Mouse (Mus musculus): ENCODE measurements at regions not wholly inside any gene's neighbourhood (a gene's known extent, or its start where the extent isn't known, plus 50 kb on each side); places are given as distances from the start of the nearest gene placed in this dataset.

DNA sequence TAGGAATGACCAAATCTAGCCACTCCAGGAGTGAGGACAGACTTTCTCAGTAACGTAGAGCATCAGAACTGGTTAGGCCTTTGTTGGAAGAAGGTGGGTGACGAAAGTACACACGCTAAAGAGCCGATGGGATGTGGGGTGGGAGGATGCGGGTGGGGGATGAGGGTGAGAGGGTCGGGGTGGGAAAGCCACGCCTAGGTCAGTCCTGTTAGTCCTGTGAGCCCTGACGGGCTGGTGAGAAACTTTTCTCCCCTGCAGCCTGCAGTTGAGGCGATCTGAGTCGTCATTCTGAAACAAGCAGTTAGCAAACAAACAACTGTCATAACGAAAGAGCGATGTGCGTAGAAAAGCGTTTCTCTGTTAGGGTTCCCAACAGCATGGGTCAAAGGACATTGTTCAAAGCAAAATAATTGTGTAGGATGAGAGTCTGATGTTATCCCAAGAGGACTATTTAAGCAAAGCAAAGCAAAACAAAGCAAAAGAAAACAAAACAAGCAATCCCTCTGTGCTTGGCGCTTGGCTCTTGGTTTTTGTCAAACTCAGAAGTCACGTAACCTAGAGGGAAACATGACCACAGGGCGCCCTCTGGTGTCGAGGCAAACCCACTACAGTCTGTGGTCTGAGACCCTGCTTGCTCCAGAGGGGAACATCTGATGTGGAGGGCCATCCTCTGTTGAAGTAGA, 240.2 kb upstream of the Cxcr4 start:
- Histone ChIP-seq H3K4me3 (ENCODE audit: low read depth, low read length) (peak overlapping the region; percentile 8), H3K4me2 (replicated peaks; ENCODE audit: low read depth, low read length) (peak overlapping the region; percentile 59), H3K9me3 (ENCODE audit: control insufficient read depth, low read depth, low read length) (no peaks in the 10 kb centered on the region), H3K27me3 (ENCODE audit: control insufficient read depth, insufficient read depth, low read length) (no peaks in the 10 kb centered on the region), H3K9ac (replicated peaks; ENCODE audit: low read depth, low read length) (no peak overlapping the region; the same call in 1 of the 2 replicates), H3K36me3 (ENCODE audit: control insufficient read depth, insufficient read depth, low read length) (no peaks in the 10 kb centered on the region), H3K4me1 (ENCODE audit: control insufficient read depth, insufficient read depth, low read length) (0 out of 2 replicates have a peak, but pooled peaks cover 3% of the 10 kb centered on the region), H3K27ac (ENCODE audit: low read length) (no peak overlapping the region)
- WGBS = 10% methylated on average over 18 of the region's 18 CpGs
- peak; percentile 67; the same call in 1 of the 2 replicates for ATAC-seq (ENCODE audit: insufficient number of reproducible peaks, insufficient read depth, low FRiP score, low read depth)

DNA sequence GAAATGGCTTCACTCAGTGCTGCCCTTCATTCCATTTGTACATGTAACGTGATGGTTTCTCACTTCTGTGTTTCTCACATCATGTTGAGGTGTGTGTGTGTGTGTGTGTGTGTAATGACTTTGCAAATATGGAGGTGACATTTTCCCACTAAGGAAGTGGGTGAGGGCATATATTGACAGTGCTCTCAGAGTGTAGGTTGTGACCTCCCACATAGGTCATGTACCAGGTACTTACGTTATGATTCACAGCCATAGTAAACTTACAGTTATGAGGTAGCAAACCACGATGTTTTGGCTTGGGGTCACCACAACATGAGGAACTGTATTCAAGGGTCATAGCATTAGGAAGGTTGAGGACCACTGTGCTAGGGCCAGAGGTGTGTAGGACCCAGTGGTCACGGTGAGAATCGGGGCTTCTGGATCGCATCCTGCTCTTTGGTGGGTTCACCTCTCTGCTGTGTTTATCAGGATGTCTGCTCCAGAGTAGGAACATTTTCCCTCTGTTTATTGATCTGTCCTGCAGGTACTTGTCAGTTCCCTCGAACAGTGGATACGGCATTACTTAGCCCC, 238.7 kb upstream of the Cxcr4 start:
- WGBS = 79% methylated on average over 8 of the region's 8 CpGs
- Histone ChIP-seq H3K27me3 (ENCODE audit: control insufficient read depth, insufficient read depth, low read length) (no peaks in the 10 kb centered on the region), H3K27ac (ENCODE audit: low read length) (no peak overlapping the region)

DNA sequence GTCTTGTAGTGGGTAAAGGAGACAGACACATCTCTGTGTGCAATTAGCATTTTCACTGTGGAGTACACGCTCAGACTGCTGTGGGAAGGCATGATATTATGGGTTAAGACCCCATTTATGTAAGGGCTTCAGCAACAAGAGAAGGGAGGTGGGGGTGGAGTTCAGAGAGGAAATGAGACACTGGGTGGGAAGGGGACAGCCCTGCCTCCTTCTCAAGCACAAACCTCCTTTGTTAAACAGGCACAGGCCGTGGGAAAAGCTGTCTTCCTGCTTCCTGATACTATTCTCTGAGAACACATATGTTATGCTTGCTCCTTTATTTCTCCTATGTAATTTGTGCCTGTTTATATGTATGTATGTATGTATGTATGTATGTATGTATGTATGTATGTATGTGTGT, 237.4 kb upstream of the Cxcr4 start:
- Histone ChIP-seq H3K36me3 (ENCODE audit: control insufficient read depth, insufficient read depth, low read length) (no peaks in the 10 kb centered on the region), H3K27me3 (ENCODE audit: control insufficient read depth, insufficient read depth, low read length) (no peaks in the 10 kb centered on the region), H3K4me3 (ENCODE audit: low read depth, low read length) (no peak overlapping the region), H3K27ac (ENCODE audit: low read length) (no peak overlapping the region), H3K4me1 (ENCODE audit: control insufficient read depth, insufficient read depth, low read length) (0 out of 2 replicates have a peak, but pooled peaks cover 3% of the 10 kb centered on the region), H3K9ac (replicated peaks; ENCODE audit: low read depth, low read length) (no peak overlapping the region), H3K9me3 (ENCODE audit: control insufficient read depth, low read depth, low read length) (no peaks in the 10 kb centered on the region), H3K4me2 (replicated peaks; ENCODE audit: low read depth, low read length) (no peak overlapping the region)
- WGBS = 41% methylated on average over 2 of the region's 2 CpGs
- ATAC-seq (ENCODE audit: insufficient number of reproducible peaks, insufficient read depth, low FRiP score, low read depth) = no peak

More for the DNA sequence above, 238.7 kb upstream of the Cxcr4 start:
- H3K36me3 ChIP-seq (ENCODE audit: control insufficient read depth, insufficient read depth, low read length) = no peaks in the 10 kb centered on the region
- H3K4me3 ChIP-seq (ENCODE audit: low read depth, low read length) = no peak overlapping the region
- no peaks in the 10 kb centered on the region for H3K9me3 ChIP-seq (ENCODE audit: control insufficient read depth, low read depth, low read length)
- H3K4me1 ChIP-seq (ENCODE audit: control insufficient read depth, insufficient read depth, low read length) = 0 out of 2 replicates have a peak, but pooled peaks cover 3% of the 10 kb centered on the region
- no peak overlapping the region for H3K9ac ChIP-seq (replicated peaks; ENCODE audit: low read depth, low read length)
- H3K4me2 ChIP-seq (replicated peaks; ENCODE audit: low read depth, low read length) = no peak overlapping the region
- ATAC-seq (ENCODE audit: insufficient number of reproducible peaks, insufficient read depth, low FRiP score, low read depth) = no peak

DNA sequence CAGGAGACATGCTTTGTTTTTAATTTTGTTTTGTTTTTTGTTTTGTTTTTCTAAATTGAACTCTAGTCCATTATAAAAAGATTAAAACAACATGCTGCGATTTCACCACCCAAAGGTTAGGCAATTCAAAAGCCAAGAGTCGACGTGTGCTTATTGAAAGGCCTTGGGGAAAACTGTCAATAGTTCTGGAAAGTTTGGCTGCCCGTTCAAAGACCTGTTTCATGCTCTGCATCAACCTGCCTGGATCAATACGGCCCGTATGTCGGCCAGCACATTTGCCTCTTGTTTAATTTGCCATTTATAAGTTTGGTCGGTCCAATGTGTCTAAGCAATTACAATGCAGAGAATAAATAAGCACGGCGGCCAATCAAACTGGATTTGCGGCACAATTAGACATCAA, 234.3 kb upstream of the Cxcr4 start:
- Histone ChIP-seq H3K36me3 (ENCODE audit: control insufficient read depth, insufficient read depth, low read length) (no peaks in the 10 kb centered on the region), H3K4me3 (ENCODE audit: low read depth, low read length) (no peak overlapping the region), H3K4me2 (replicated peaks; ENCODE audit: low read depth, low read length) (no peak overlapping the region), H3K9me3 (ENCODE audit: control insufficient read depth, low read depth, low read length) (no peaks in the 10 kb centered on the region), H3K9ac (replicated peaks; ENCODE audit: low read depth, low read length) (no peak overlapping the region), H3K4me1 (ENCODE audit: control insufficient read depth, insufficient read depth, low read length) (no peaks in the 10 kb centered on the region), H3K27ac (ENCODE audit: low read length) (no peak overlapping the region), H3K27me3 (ENCODE audit: control insufficient read depth, insufficient read depth, low read length) (no peaks in the 10 kb centered on the region)
- 83% methylated on average over 11 of the region's 11 CpGs for WGBS
- ATAC-seq (ENCODE audit: insufficient number of reproducible peaks, insufficient read depth, low FRiP score, low read depth) = no peak

DNA sequence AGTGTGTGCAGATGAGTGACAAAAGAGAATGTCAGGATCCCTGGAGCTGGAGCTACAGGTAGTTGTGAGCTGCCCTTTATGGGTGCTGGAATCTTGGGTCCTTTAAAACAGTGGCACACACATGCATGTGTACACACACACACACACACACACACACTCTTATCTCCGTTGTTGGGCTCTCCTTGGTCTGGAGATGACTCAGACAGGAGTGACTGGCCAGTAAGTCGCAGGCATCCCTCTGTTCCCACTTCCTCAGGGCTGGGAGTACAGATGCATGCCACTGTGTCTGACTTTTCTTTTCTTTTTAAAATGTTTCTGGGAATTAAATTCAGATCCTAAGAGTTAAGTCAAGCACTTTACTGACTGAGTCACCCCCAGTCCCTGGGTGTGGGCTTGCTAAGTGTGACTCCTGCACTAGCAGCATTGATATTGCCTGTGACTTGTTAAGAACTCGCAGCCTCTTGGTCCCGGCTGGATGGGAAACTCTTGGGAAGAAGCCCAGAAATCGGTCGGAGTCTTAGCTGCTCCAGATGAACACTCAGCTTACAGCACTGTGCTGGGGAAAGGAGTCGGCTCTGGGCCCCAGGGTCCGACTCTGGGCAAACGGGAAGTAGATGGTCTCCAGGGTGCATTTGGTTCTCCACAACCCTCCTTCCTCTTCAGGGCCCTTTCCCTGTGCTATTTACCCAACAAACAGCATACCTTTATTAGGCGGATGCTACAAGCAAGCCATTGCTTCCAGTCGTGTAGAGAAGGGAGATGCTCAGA, 233.0 kb upstream of the Cxcr4 start:
- 64% methylated on average over 11 of the region's 11 CpGs for WGBS
- no peaks in the 10 kb centered on the region for H3K9me3 ChIP-seq (ENCODE audit: control insufficient read depth, low read depth, low read length)
- ATAC-seq (ENCODE audit: insufficient number of reproducible peaks, insufficient read depth, low FRiP score, low read depth) = no peak
- H3K4me3 ChIP-seq (ENCODE audit: low read depth, low read length) = no peak overlapping the region
- no peak overlapping the region for H3K27ac ChIP-seq (ENCODE audit: low read length)
- no peak overlapping the region for H3K9ac ChIP-seq (replicated peaks; ENCODE audit: low read depth, low read length)
- H3K4me1 ChIP-seq (ENCODE audit: control insufficient read depth, insufficient read depth, low read length) = no peaks in the 10 kb centered on the region
- no peaks in the 10 kb centered on the region for H3K36me3 ChIP-seq (ENCODE audit: control insufficient read depth, insufficient read depth, low read length)
- H3K4me2 ChIP-seq (replicated peaks; ENCODE audit: low read depth, low read length) = no peak overlapping the region
- no peaks in the 10 kb centered on the region for H3K27me3 ChIP-seq (ENCODE audit: control insufficient read depth, insufficient read depth, low read length)

DNA sequence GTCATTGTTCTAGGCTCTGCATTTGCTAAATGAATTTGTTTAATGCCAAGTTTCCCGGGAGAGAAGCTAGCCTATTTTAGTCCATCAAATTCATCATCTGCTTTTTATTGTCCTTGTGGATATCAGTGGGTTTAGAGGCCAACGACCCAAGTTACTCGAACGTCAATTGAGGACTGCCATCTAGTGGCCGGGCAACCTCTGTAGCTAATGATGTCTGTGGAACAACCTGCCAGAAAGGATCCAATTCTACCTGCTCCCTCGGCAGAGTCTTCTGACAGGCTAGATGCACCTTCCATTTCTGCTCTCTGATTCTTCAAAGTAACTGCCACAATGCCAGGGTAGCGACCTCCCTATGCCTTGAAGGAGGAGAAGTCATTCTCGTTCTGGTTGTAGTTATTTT, 232.1 kb upstream of the Cxcr4 start:
- no peaks in the 10 kb centered on the region for H3K9me3 ChIP-seq (ENCODE audit: control insufficient read depth, low read depth, low read length)
- H3K27me3 ChIP-seq (ENCODE audit: control insufficient read depth, insufficient read depth, low read length) = no peaks in the 10 kb centered on the region
- H3K27ac ChIP-seq (ENCODE audit: low read length) = no peak overlapping the region
- no peak overlapping the region for H3K4me2 ChIP-seq (replicated peaks; ENCODE audit: low read depth, low read length)
- H3K4me1 ChIP-seq (ENCODE audit: control insufficient read depth, insufficient read depth, low read length) = no peaks in the 10 kb centered on the region
- 7% methylated on average over 8 of the region's 8 CpGs for WGBS
- H3K9ac ChIP-seq (replicated peaks; ENCODE audit: low read depth, low read length) = no peak overlapping the region
- no peaks in the 10 kb centered on the region for H3K36me3 ChIP-seq (ENCODE audit: control insufficient read depth, insufficient read depth, low read length)
- H3K4me3 ChIP-seq (ENCODE audit: low read depth, low read length) = no peak overlapping the region
- no peak; the same call in 1 of the 2 replicates for ATAC-seq (ENCODE audit: insufficient number of reproducible peaks, insufficient read depth, low FRiP score, low read depth)

DNA sequence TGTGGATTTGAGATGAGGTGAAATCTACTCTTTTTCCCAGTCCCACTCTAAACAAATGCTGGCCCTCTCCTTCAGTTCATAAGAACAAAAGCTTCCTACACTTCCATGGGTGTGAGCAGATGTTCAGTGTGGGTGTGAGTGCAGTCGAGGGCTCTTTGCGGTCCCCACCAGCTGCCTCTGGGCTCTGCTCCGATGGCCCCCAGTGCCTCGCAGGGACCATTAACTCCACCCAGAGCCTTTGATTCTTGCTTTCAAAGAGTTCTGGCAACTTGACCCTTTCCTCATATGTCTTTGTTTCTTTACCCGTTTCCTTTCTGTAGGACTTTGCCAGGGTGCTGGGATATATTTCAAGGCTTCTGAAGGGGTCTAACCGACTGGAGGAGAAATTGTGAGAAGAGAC, 229.9 kb upstream of the Cxcr4 start:
- ATAC-seq (ENCODE audit: insufficient number of reproducible peaks, insufficient read depth, low FRiP score, low read depth) = no peak
- WGBS = 41% methylated on average over 6 of the region's 6 CpGs
- Histone ChIP-seq H3K27ac (ENCODE audit: low read length) (no peak overlapping the region), H3K9ac (replicated peaks; ENCODE audit: low read depth, low read length) (no peak overlapping the region), H3K4me1 (ENCODE audit: control insufficient read depth, insufficient read depth, low read length) (no peaks in the 10 kb centered on the region), H3K4me2 (replicated peaks; ENCODE audit: low read depth, low read length) (no peak overlapping the region), H3K27me3 (ENCODE audit: control insufficient read depth, insufficient read depth, low read length) (no peaks in the 10 kb centered on the region), H3K36me3 (ENCODE audit: control insufficient read depth, insufficient read depth, low read length) (no peaks in the 10 kb centered on the region), H3K9me3 (ENCODE audit: control insufficient read depth, low read depth, low read length) (no peaks in the 10 kb centered on the region), H3K4me3 (ENCODE audit: low read depth, low read length) (no peak overlapping the region)

DNA sequence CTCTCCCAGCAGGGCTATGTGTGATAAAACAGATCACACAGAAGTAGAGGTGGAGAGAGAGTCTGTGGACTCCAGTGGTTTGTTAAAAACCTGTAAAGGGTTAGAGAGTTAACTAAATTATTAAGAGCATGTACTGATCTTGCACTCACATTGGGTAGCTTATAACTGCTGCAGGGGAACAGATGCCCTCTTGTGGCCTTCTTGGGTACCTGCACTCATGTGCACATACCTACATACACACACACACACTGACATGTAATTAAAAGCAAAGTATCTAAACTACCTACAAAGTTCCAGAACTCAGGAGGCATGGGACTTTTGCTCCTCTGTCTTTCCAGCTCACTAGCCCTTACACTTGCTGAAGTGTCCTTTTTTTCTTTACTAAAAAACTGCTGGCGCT, 228.4 kb upstream of the Cxcr4 start:
- ATAC-seq (ENCODE audit: insufficient number of reproducible peaks, insufficient read depth, low FRiP score, low read depth) = no peak

More for the DNA sequence above, 228.4 kb upstream of the Cxcr4 start:
- WGBS = 92% methylated on average over 1 of the region's 1 CpGs
- Histone ChIP-seq H3K36me3 (ENCODE audit: control insufficient read depth, insufficient read depth, low read length) (no peaks in the 10 kb centered on the region), H3K4me2 (replicated peaks; ENCODE audit: low read depth, low read length) (no peak overlapping the region), H3K27ac (ENCODE audit: low read length) (no peak overlapping the region), H3K4me1 (ENCODE audit: control insufficient read depth, insufficient read depth, low read length) (no peaks in the 10 kb centered on the region), H3K9me3 (ENCODE audit: control insufficient read depth, low read depth, low read length) (no peaks in the 10 kb centered on the region), H3K27me3 (ENCODE audit: control insufficient read depth, insufficient read depth, low read length) (no peaks in the 10 kb centered on the region), H3K9ac (replicated peaks; ENCODE audit: low read depth, low read length) (no peak overlapping the region), H3K4me3 (ENCODE audit: low read depth, low read length) (no peak overlapping the region)
